Mouse (Mus musculus) brain, embryonic 14.5 days (tissue): Measurements from ENCODE around the gene Polr2f. TPM values are rescaled to one million over a fixed set of nuclear protein-coding genes. Genes with fewer than 3 reads are reported as not detected.

Source experiments
- DNase-seq: peaks from one replicate; pipeline ENCODE4 v3.0.0-alpha.2; 2011; ENCODE audit warnings: low read depth
- CTCF ChIP-seq: fragments of 200-500 bp; IDR thresholded peaks from 2 replicates; pipeline ENCODE4 v1.5.1; 2012; ENCODE audit warnings: inconsistent platforms, mild to moderate bottlenecking, moderate library complexity, borderline replicate concordance; ENCODE audit not compliant: insufficient read depth, insufficient read length; ENCODE audit errors: extremely low read depth
- POLR2A ChIP-seq: fragments of 200-500 bp; IDR thresholded peaks from 2 replicates; pipeline ENCODE4 v1.6.1; 2012; ENCODE audit warnings: mild to moderate bottlenecking, inconsistent platforms, borderline replicate concordance; ENCODE audit not compliant: poor library complexity, insufficient read depth, insufficient read length, severe bottlenecking; ENCODE audit errors: extremely low read depth
- polyA plus RNA-seq: library from polyadenylated mRNA; depleted of rRNA; stranded (reverse); fragments of >200 nt; gene quantifications from 2 replicates; pipeline ENCODE4 v1.2.3, GENCODE M21; 2012; rRNA removed

The Polr2f gene
- 143 and 166 TPM in 2 replicates for polyA plus RNA-seq

DNA sequence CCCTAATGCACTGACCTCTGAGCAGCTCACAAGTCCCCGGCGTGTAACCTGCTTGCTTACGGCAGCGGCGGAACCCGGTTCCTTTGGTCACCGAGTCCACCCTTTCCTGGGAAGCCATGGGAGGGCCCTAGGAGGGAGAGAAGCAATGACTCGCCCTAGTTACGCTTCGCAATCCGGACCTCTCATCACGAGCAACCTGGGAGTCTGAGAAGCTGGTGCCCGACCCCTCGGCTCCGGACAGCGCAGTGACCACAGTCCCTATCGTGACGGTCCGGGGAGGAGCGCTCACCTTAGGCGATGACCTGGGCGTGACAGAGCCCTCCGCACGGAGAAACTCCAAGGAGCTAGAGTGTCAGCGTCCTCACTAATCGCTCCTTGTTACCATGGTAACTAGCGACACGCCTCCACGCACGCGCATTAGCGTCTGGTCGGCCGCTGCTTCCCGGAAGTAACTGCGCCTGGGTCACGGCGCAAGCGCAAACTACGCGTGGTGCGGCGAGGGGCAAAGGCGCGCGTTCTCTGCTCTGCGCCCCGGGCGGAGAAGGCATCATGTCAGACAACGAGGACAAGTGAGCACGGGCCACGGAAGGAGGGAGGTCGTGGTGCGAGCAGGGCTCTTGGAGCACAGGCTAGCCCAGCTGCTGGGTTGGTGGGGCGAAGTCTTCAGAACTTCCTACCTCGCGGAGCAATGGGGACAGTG is at the start of gene Polr2f, which contains the start of gene 1700088E04Rik:
Gene Polr2f (plus strand): TSS at position 144 of the 700 bp plus-strand sequence.
Gene 1700088E04Rik (minus strand): TSS at position 388 of the 700 bp plus-strand sequence.
- peak; percentile 98 for DNase-seq
- peak; percentile 66; the same call in 1 of the 2 replicates for TF ChIP-seq POLR2A
- no peak for TF ChIP-seq CTCF

- no peak for DNase-seq
- no peak for TF ChIP-seq POLR2A
- TF ChIP-seq CTCF: no peak
These were observed 48.5 kb upstream of the Polr2f start for GRCm38 (mm10) chr15:79092284-79092683.

- TF ChIP-seq CTCF (peak; percentile 42; the same call in 1 of the 2 replicates), POLR2A (no peak)
- DNase-seq: no peak
These were observed 47.5 kb upstream of the Polr2f start for GRCm38 (mm10) chr15:79093083-79093839.

DNA sequence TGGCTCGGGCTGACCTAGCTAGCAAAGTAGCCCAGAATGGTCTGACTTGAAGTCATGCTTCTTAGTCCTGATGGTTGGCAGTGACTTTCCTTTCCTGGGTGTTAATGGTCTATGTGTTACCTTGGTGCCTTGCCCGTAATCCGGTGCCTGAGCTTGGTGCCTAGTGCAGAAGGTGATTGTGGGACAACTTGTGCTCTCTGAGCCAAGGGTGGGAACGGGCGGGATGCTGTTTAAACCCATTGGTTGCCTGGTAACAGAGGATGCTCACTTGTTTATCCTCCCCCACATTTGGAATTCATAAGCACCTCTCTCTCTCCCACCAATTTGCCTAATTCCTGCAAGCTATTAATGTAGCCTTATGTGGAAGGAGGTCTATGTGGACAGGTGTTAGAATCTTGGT is 45.3 kb upstream of the Polr2f start:
- TF ChIP-seq POLR2A: no peak
- TF ChIP-seq CTCF: no peak
- DNase-seq: no peak

- no peak for DNase-seq
- TF ChIP-seq CTCF (no peak), POLR2A (no peak)
These were observed 44.3 kb upstream of the Polr2f start for GRCm38 (mm10) chr15:79096556-79096955.

DNA sequence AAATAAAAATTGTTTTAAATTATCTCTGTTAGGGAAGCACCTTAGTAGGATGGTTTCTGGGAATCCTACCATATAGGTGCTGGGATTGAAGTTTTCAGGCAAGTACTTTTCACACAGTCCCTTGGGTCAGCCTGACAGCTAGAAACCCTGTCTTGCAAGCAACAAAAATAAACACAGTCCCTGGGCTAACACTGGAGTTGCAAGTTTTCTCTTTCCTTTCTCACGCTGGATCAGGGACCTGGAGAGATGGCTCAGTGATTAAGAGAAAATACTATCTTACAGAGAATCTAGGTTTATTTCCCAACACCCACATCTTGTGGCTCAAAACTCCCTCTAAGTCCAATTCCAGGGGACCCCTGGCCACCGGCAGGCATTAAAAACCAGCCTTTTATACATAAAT is 43.7 kb upstream of the Polr2f start:
- TF ChIP-seq CTCF (no peak), POLR2A (no peak)
- DNase-seq: no peak

DNA sequence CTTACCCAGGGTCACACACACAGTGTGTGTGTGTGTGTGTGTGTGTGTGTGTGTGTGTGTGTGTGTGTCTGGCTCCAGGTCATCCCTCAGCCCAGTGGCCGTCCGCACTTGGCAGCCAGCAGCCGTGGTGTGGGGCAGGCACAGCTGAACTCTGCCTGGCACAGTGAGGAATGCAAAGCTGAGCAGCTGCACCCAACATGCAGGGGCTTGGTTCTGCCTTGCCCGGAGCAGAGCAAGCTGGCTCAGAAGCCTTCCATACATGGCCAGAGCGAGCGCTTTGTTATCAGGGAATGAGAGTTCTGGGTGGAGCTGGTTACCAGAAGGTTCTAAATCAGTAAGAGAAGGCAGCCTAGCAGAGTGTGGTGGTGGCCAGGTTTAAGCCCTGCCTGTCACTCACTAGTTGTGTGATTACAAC is 43.2 kb upstream of the Polr2f start:
- DNase-seq: peak; percentile 28
- no peak for TF ChIP-seq POLR2A
- TF ChIP-seq CTCF: no peak

DNA sequence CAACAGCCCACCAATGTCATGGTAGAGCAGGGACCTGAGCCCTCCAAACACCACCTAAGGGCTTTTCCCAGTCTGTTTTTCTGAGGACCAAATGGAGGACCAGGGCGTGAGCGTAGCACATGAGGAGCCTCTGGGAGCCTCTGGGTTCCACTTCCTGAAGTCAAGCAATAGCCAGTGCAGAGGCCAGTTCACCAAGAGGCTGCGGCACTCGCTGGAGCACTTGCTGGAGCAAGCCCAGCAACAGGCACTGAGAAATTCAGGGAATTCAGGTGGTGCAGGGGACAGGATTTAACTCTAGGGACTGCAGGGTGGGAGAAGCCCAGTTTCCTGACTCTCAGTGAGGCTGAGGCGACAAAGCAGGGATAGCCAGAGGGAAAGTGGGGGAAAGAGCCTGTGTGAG is 42.6 kb upstream of the Polr2f start:
- no peak for TF ChIP-seq POLR2A
- no peak for TF ChIP-seq CTCF
- no peak for DNase-seq

- DNase-seq: no peak
- TF ChIP-seq POLR2A: no peak
- TF ChIP-seq CTCF: no peak
These were observed 41.9 kb upstream of the Polr2f start for GRCm38 (mm10) chr15:79098868-79099267.

DNA sequence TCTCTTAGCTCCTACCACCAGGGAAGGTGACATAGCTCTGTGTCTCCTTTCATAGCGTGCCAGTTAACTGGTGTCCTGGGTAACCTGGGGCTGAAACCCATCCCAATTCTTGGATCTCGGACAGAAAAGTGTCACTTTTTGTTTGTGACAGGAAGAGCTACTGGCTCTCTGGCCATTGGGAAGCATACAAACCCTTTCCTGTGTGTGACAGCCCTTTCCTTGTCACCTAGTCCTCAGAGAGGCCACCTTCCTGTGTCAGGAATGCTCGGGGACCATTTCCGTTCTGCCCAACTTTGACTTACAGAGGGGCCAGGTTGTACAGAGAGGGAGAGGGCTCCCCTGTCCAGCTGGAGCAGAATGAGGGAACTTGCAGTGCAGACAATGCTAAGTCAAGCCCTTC is 41.4 kb upstream of the Polr2f start:
- TF ChIP-seq CTCF: no peak
- no peak for TF ChIP-seq POLR2A
- DNase-seq: no peak

GRCm38 (mm10) chr15:79100391-79100790 is 40.4 kb upstream of the Polr2f start:
- no peak for DNase-seq
- no peak for TF ChIP-seq CTCF
- TF ChIP-seq POLR2A: no peak

GRCm38 (mm10) chr15:79101531-79101930 is 39.3 kb upstream of the Polr2f start:
- no peak for DNase-seq
- TF ChIP-seq CTCF (no peak), POLR2A (no peak)

GRCm38 (mm10) chr15:79103264-79103663 is 37.5 kb upstream of the Polr2f start:
- no peak for DNase-seq
- TF ChIP-seq POLR2A (no peak), CTCF (no peak)
